Mouse (Mus musculus) midbrain, embryonic 16.5 days (tissue): Measurements from ENCODE around the gene Unc5cl. TPM values are rescaled to one million over a fixed set of nuclear protein-coding genes. Genes with fewer than 3 reads are reported as not detected.

ENCODE experiments used
- ATAC-seq: fragments of 200-750 bp; cut with Nextera tagmentation; 2 replicates; pipeline ENCODE4 v1.8.0; 2017; ENCODE audit warnings: moderate TSS enrichment
- H3K27ac ChIP-seq: fragments of 300-500 bp; sonication (generic); 2 replicates; pipeline ENCODE4 v1.5.1; 2014; ENCODE audit warnings: mild to moderate bottlenecking, low read length, mixed read lengths
- H3K27me3 ChIP-seq: fragments of 300-500 bp; sonication (generic); 2 replicates; pipeline ENCODE4 v1.6.1; 2014; ENCODE audit warnings: low read depth, low read length, mixed read lengths; ENCODE audit not compliant: control insufficient read depth, insufficient read depth
- H3K36me3 ChIP-seq: fragments of 300-500 bp; sonication (generic); 2 replicates; pipeline ENCODE4 v1.6.1; 2014; ENCODE audit warnings: mild to moderate bottlenecking, low read length, moderate library complexity, mixed read lengths; ENCODE audit not compliant: control insufficient read depth, insufficient read depth
- H3K4me1 ChIP-seq: fragments of 300-500 bp; sonication (generic); 2 replicates; pipeline ENCODE4 v1.6.1; 2014; ENCODE audit warnings: mild to moderate bottlenecking, low read length, mixed read lengths; ENCODE audit not compliant: control insufficient read depth, insufficient read depth
- H3K4me2 ChIP-seq: fragments of 300-500 bp; sonication (generic); 2 replicates; pipeline ENCODE4 v1.6.1; 2014; ENCODE audit warnings: mild to moderate bottlenecking, low read length, mixed read lengths
- H3K4me3 ChIP-seq: fragments of 300-500 bp; sonication (generic); 2 replicates; pipeline ENCODE4 v1.5.1; 2014; ENCODE audit warnings: low read depth, mild to moderate bottlenecking, low read length, moderate library complexity, mixed read lengths
- H3K9ac ChIP-seq: fragments of 300-500 bp; sonication (generic); 2 replicates; pipeline ENCODE4 v1.6.1; 2014; ENCODE audit warnings: low read depth, low read length, mixed read lengths
- H3K9me3 ChIP-seq: fragments of 300-500 bp; sonication (generic); replicated peaks from 2 replicates; pipeline ENCODE4 v1.6.1; 2014; ENCODE audit warnings: mild to moderate bottlenecking, low read length, mixed read lengths; ENCODE audit not compliant: control insufficient read depth, poor library complexity, severe bottlenecking
- WGBS: fragments of 180-500 bp; shearing (Covaris S2); extraction: QIAGEN DNeasy Blood & Tissue Kit; methylation state at CpG from one replicate; pipeline ENCODE4 v1.1.7; 2014; 5-methylcytosine and 5-hydroxymethylcytosine counted together
- polyA plus RNA-seq: library from polyadenylated mRNA; unstranded; fragments of >200 nt; fragmentation: Nextera tagmentation; extraction: Ambion mirVana; gene quantifications from 2 replicates; pipeline ENCODE4 v1.2.1, GENCODE M21; 2015

Unc5cl gene
- 0.21 TPM in 1 of 2 replicates, not detected in the other for polyA plus RNA-seq

- no peak for ATAC-seq
- Histone ChIP-seq H3K27ac (no peak within 1 kb of the TSS), H3K9ac (no peak within 1 kb of the TSS), H3K4me1 (no peaks in the 10 kb centered on the region), H3K4me3 (no peak within 1 kb of the TSS), H3K4me2 (no peak within 1 kb of the TSS), H3K36me3 (no peaks in the 10 kb centered on the region), H3K9me3 (no peaks in the 10 kb centered on the region), H3K27me3 (no peaks in the 10 kb centered on the region)
- WGBS = 66% methylated on average over 11 of the region's 11 CpGs
Measured at GRCm38 (mm10) chr17:48454688-48455087, at the start of gene Unc5cl. Unc5cl (plus strand) TSS chr17:48454901.

DNA sequence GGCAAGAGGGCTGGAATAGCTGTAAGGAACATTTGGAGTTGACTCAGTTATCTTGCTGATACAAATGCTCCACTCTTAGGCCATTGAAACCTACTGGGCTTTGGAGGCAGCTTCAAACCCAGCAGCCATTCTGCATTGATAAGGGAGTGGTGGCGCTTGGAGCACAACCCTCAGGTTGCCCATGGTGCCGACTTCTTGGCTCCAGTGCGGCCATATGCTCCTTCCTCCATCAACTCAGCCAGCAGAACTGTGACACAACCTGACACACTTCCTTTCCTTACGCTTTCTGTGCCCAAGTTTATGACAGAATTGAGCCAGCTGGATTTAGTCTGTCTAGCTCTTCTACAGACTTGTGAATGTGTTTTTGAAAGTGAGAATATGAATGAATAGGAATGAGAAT lies 47.5 kb upstream of the Unc5cl start:
- no peaks in the 10 kb centered on the region for H3K36me3 ChIP-seq
- H3K9ac ChIP-seq = no peak overlapping the region
- no peaks in the 10 kb centered on the region for H3K9me3 ChIP-seq
- H3K4me2 ChIP-seq = no peak overlapping the region
- peaks cover 20% of the 10 kb centered on the region for H3K4me1 ChIP-seq
- no peak for ATAC-seq
- no peak overlapping the region for H3K4me3 ChIP-seq
- no peak overlapping the region for H3K27ac ChIP-seq
- WGBS = 91% methylated on average over 4 of the region's 4 CpGs
- no peaks in the 10 kb centered on the region for H3K27me3 ChIP-seq

DNA sequence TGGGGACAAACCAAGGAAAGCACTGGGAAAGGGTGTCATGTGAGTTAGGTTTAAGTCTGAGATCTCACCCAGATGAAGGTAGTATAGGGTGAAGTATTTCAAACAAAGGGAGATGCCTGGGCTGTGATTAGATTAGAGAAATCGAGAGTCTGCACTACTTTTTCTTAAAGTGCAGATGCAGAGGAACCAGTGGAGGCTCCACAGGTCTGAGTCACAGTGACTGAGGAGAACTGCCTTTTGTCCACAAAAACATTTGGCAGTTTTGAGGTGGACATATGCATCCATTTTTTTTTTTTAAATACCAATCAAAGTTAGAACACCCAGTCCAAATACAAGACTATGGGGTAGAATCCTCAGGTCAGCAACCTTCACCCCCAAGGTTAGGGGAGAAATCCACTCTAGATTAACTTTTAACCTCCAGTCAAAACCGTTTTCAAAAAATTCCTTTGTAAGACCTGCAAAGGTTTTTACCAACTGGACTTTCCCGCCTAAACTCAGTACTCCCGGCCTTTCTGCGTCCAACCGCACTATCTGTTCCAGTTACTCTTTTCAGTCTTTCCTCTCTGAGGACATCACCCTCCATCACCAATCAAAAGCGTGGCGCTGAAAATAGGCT lies 46.7 kb upstream of the Unc5cl start:
- Histone ChIP-seq H3K9me3 (no peaks in the 10 kb centered on the region), H3K27me3 (no peaks in the 10 kb centered on the region), H3K4me3 (peak overlapping the region; percentile 86), H3K36me3 (no peaks in the 10 kb centered on the region), H3K9ac (peak overlapping the region; percentile 98), H3K27ac (peak overlapping the region; percentile 99), H3K4me1 (peaks cover 20% of the 10 kb centered on the region), H3K4me2 (peak overlapping the region; percentile 70)
- no peak for ATAC-seq
- WGBS = 5% methylated on average over 8 of the region's 8 CpGs

- WGBS = under 1% methylated on average over 46 of the region's 47 CpGs
- Histone ChIP-seq H3K27me3 (no peaks in the 10 kb centered on the region), H3K4me2 (peak overlapping the region; percentile 70), H3K27ac (peak overlapping the region; percentile 99), H3K4me3 (peak overlapping the region; percentile 86), H3K36me3 (no peaks in the 10 kb centered on the region), H3K9ac (peak overlapping the region; percentile 98), H3K9me3 (no peaks in the 10 kb centered on the region), H3K4me1 (peaks cover 20% of the 10 kb centered on the region)
- ATAC-seq = peak; percentile 22
Measured at GRCm38 (mm10) chr17:48408526-48409291, 46.0 kb upstream of the Unc5cl start.

DNA sequence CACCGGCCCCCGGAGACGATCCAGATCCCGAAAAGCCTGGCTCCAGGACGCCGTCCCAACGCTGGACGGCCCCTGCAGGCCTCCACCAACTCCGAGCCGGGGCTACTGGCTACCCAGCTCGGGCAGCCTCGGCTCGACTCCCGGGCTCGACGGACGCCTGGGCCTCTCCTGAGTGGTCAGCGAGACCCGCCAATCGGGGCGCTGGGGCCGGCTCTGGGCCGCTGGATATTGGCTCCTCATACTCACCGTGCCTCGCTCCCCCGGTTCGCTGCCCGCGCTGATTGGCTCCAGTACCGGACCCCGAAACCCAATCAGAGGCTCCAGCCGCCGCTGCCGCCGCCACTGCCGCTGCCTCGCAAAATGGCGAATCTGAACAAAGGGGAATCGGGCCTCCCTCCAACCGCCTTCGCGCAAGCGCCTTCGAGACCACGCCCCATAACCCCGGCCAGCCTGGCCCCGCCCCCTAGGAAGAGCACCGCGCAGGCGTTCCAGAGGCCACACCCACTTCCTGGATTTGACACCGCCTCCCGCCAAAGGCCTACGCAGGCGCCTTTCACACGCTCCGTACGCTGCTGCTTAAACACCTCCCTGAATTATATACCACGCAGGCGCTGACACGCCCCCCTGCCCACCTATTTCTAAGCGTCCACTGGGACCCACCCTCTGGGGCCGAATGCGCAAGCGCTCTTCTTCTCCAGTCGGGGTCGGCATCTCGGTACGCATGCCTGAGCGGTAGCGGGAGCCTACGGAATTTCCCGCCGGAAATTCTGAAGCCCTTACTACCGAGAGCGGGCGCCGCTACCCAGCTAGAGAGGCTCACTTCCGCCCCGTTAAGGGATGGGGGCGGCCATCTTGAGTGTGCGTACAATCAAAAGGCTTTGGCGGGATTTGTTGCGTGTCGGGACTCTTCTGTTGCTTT lies 45.1 kb upstream of the Unc5cl start, which contains the start of the genes Nfya and Oard1:
Nfya (minus strand) TSS at position 527 of the 919 bp plus-strand sequence.
Oard1 (plus strand) TSS at position 635 of the 919 bp plus-strand sequence.
- WGBS = under 1% methylated on average over 84 of the region's 84 CpGs
- peak within 1 kb of the TSS; percentile 98 for H3K9ac ChIP-seq
- H3K4me3 ChIP-seq = peak within 1 kb of the TSS; percentile 86
- H3K27me3 ChIP-seq = no peaks in the 10 kb centered on the region
- H3K36me3 ChIP-seq = no peaks in the 10 kb centered on the region; the same call in 1 of the 2 replicates
- peaks cover 20% of the 10 kb centered on the region for H3K4me1 ChIP-seq
- peak; percentile 98 for ATAC-seq
- H3K9me3 ChIP-seq = no peaks in the 10 kb centered on the region
- peak within 1 kb of the TSS; percentile 90 for H3K4me2 ChIP-seq
- H3K27ac ChIP-seq = peak within 1 kb of the TSS; percentile 99

DNA sequence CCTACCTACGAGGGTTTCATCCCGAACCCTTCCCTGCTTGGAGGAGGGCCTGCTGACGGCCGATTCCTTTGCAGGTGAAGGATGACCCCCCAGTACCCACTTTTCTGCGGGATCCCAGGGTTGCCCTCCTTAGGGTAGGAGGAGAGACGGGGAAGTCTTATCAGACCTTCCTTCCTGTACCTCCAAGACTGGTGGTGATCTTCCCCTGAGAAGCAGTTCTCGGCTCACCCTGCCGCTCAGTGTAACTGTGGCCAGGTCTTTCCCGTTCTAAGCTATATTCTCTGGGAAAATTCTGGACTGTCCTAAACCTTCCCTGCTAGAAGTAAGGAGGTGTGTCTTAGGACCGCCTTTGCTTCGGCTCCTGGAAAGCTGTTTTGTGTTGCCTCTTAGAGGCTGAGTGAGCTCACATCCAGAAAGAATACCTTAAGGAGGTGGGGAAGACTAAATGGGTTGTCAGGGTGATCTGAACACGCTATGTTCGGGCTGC lies 44.4 kb upstream of the Unc5cl start:
- H3K27ac ChIP-seq = peak overlapping the region; percentile 94
- H3K27me3 ChIP-seq = no peaks in the 10 kb centered on the region
- H3K36me3 ChIP-seq = no peaks in the 10 kb centered on the region; the same call in 1 of the 2 replicates
- peak overlapping the region; percentile 62 for H3K4me3 ChIP-seq
- H3K4me1 ChIP-seq = peaks cover 20% of the 10 kb centered on the region
- peak overlapping the region; percentile 76 for H3K9ac ChIP-seq
- under 1% methylated on average over 13 of the region's 13 CpGs for WGBS
- ATAC-seq = peak; percentile 38
- peak overlapping the region; percentile 90 for H3K4me2 ChIP-seq
- H3K9me3 ChIP-seq = no peaks in the 10 kb centered on the region

DNA sequence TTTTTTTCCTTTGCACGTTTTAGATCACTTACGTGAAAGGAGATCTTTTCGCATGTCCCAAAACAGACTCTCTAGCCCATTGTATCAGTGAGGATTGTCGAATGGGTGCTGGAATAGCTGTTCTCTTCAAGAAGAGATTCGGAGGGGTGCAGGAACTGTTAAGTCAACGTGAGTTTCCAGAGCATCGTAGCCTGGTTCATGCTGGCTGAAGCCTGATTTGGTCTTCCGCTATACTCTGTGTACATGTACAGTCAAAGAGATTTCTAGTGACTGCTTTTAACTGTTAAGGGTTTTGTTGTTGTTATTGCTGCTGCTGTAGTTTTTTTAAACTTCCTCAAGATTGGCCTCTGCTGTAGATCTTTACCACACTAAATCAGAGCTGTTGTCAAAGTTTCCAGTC lies 43.5 kb upstream of the Unc5cl start:
- WGBS = 50% methylated on average over 8 of the region's 8 CpGs

GRCm38 (mm10) chr17:48416011-48416410 lies 38.7 kb upstream of the Unc5cl start:
- H3K27me3 ChIP-seq = no peaks in the 10 kb centered on the region
- no peak overlapping the region for H3K4me3 ChIP-seq
- H3K4me1 ChIP-seq = peaks cover 9% of the 10 kb centered on the region
- WGBS = 80% methylated on average over 7 of the region's 7 CpGs
- no peak overlapping the region for H3K4me2 ChIP-seq
- no peaks in the 10 kb centered on the region for H3K9me3 ChIP-seq
- no peak overlapping the region for H3K9ac ChIP-seq
- H3K27ac ChIP-seq = no peak overlapping the region
- no peaks in the 10 kb centered on the region; the same call in 1 of the 2 replicates for H3K36me3 ChIP-seq
- no peak for ATAC-seq

More for the DNA sequence above, 43.5 kb upstream of the Unc5cl start:
- peak overlapping the region; percentile 90 for H3K4me2 ChIP-seq
- H3K27me3 ChIP-seq = no peaks in the 10 kb centered on the region
- no peaks in the 10 kb centered on the region for H3K9me3 ChIP-seq
- H3K27ac ChIP-seq = peak overlapping the region; percentile 94
- H3K4me3 ChIP-seq = peak overlapping the region; percentile 62
- H3K4me1 ChIP-seq = peaks cover 20% of the 10 kb centered on the region
- no peak for ATAC-seq
- H3K9ac ChIP-seq = peak overlapping the region; percentile 76; the same call in 1 of the 2 replicates
- H3K36me3 ChIP-seq = no peaks in the 10 kb centered on the region; the same call in 1 of the 2 replicates
